Mouse (Mus musculus): ENCODE data around the gene P2rx5. TPM values are rescaled to one million over a fixed set of nuclear protein-coding genes. Genes with fewer than 3 reads are reported as not detected.

The P2rx5 gene
- total and polyA plus RNA-seq, 3 experiments = 0.21 to 0.83 (median 0.40) TPM

DNA sequence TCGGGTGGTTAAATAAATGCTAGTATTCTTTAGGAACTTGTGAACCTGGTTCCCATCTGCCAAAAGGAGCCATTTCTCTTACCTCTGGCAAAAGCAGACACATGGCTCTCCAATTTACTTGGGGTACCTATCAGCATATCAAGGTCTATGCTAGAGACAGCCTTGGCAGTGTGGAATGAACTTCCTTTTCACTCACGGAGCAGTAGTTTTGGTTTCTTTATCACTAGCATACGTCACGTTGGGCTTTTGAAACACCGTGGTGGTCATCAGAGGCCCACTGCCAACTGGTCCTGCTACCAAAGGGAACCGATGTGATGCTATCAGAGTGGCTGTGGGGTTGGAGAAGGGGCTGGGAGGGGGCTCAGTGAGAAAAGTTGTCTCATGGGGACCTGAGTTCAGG lies 27.2 kb upstream of the P2rx5 start:
- in situ Hi-C loops (cut with MboI; ENCODE audit: low pct_ligation_motif_present, low pct_unique_long_range_greater_than_20kb, low sequenced_read_pairs) = loop anchor here (10.0 to 25.0 kb wide), 2 partner anchors 152 to 1229 kb away; partner anchors contain the start of genes Olfr411 and Olfr412
- DNase-seq (ENCODE audit: extremely low read depth) = no peak
- TF ChIP-seq MXI1 (IDR thresholded peaks at IDR 0.05; ENCODE audit: low read depth, low read length) = no peak
- no peak for TF ChIP-seq ZC3H11A (IDR thresholded peaks at IDR 0.05; ENCODE audit: low read depth, low read length)
- no peak for TF ChIP-seq TCF12 (IDR thresholded peaks at IDR 0.05; ENCODE audit: low read depth, low read length)
- TF ChIP-seq POLR2AphosphoS2 (IDR thresholded peaks at IDR 0.05; ENCODE audit: low read depth, low read length) = no peak
- no peak for TF ChIP-seq NRF1 (IDR thresholded peaks at IDR 0.05; ENCODE audit: low read depth, low read length)
- TF ChIP-seq HCFC1 (IDR thresholded peaks at IDR 0.05; ENCODE audit: low read depth, low read length) = no peak
- TF ChIP-seq IRF4 (IDR thresholded peaks at IDR 0.05; ENCODE audit: low read depth, low read length) = no peak
- no peak for TF ChIP-seq USF2 (conservative IDR thresholded peaks at IDR 0.05; ENCODE audit: low read depth, low read length)
- no peak for TF ChIP-seq MYC (IDR thresholded peaks at IDR 0.05; ENCODE audit: low read depth, low read length)
- TF ChIP-seq NELFE (IDR thresholded peaks at IDR 0.05; ENCODE audit: low read depth, low read length) = no peak
- TF ChIP-seq GABPA (IDR thresholded peaks at IDR 0.05; ENCODE audit: insufficient replicate concordance, low read depth, low read length) = no peak
- no peak for TF ChIP-seq ZNF384 (IDR thresholded peaks at IDR 0.05; ENCODE audit: low read depth, low read length)
- no peak for TF ChIP-seq TBP (conservative IDR thresholded peaks at IDR 0.05; ENCODE audit: low read depth, low read length)
- TF ChIP-seq POLR2A (IDR thresholded peaks at IDR 0.05; ENCODE audit: low read depth, low read length) = no peak
- no peak for TF ChIP-seq MAX (IDR thresholded peaks at IDR 0.05; ENCODE audit: low read length)
- no peak for TF ChIP-seq ETS1 (conservative IDR thresholded peaks at IDR 0.05; ENCODE audit: low read depth, low read length)
- peaks cover 17 to 77% of the 10 kb centered on the region in 2 experiments for H3K4me1 ChIP-seq (ENCODE audit: control insufficient read depth in 1 of 2, insufficient read depth in 2 of 2)
- no peaks in the 10 kb centered on the region for H3K27me3 ChIP-seq (replicated peaks)
- H3K4me3 ChIP-seq (replicated peaks in 1 of 3; ENCODE audit: low read depth in 2 of 3, low read length in 2 of 3, poor library complexity in 1 of 3) = peak overlapping the region in 2 of 3 experiments; percentile 2 to 14
- peak overlapping the region; percentile 89 for H3K9ac ChIP-seq (ENCODE audit: insufficient read depth, low read depth)
- H3K36me3 ChIP-seq (replicated peaks in 1 of 2; ENCODE audit: control insufficient read depth in 1 of 2, insufficient read depth in 1 of 2, low read length in 1 of 2) = peaks cover 4 to 62% of the 10 kb centered on the region in 2 experiments
- H3K27ac ChIP-seq (ENCODE audit: insufficient read depth, low read depth) = no peak overlapping the region
- dilution Hi-C loops (cut with MboI; ENCODE audit: extremely low pct_ligation_motif_present, extremely low pct_unique_long_range_greater_than_20kb, low sequenced_read_pairs) = no loop called here
- H3K9me3 ChIP-seq (replicated peaks; ENCODE audit: low read length) = no peaks in the 10 kb centered on the region
- H3K4me2 ChIP-seq (ENCODE audit: insufficient read depth, low read depth, poor library complexity, severe bottlenecking) = peak overlapping the region; percentile 84
- H3K79me2 ChIP-seq (replicated peaks; ENCODE audit: control insufficient read depth, extremely low read depth, insufficient read depth, poor library complexity, severe bottlenecking) = peaks cover 59% of the 10 kb centered on the region

DNA sequence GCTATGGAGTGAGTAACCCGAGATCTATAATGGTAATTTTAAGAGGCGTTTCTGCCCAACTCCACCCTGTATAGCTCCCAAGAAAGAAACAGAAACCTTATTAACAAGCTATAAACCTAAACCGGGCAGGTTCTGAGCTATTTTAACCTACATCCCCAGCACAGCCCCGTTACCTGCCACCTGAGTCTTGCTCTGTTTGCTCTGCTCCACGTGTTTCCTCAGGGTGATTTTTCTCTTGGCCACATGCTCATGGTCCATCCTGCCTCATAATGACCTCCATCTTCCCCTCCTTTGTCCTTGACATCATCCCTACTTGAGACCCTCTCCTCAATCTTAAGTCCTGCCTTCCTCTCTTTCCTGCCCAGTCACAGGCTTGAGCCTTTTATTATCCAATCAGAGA lies 26.0 kb upstream of the P2rx5 start:
- no peak for DNase-seq (ENCODE audit: extremely low read depth)
- peak overlapping the region; percentile 84 for H3K4me2 ChIP-seq (ENCODE audit: insufficient read depth, low read depth, poor library complexity, severe bottlenecking)
- dilution Hi-C loops (cut with MboI; ENCODE audit: extremely low pct_ligation_motif_present, extremely low pct_unique_long_range_greater_than_20kb, low sequenced_read_pairs) (no loop called here), in situ Hi-C loops (cut with MboI; ENCODE audit: low pct_ligation_motif_present, low pct_unique_long_range_greater_than_20kb, low sequenced_read_pairs) (loop anchor here (10.0 to 25.0 kb wide), 2 partner anchors 151 to 1228 kb away; partner anchors contain the start of genes Olfr411 and Olfr412)
- no peaks in the 10 kb centered on the region for H3K27me3 ChIP-seq (replicated peaks)
- peaks cover 4 to 55% of the 10 kb centered on the region in 2 experiments for H3K36me3 ChIP-seq (replicated peaks in 1 of 2; ENCODE audit: control insufficient read depth in 1 of 2, insufficient read depth in 1 of 2, low read length in 1 of 2)
- peak overlapping the region; percentile 89 for H3K9ac ChIP-seq (ENCODE audit: insufficient read depth, low read depth)
- TF ChIP-seq MXI1 (IDR thresholded peaks at IDR 0.05; ENCODE audit: low read depth, low read length) (peak; percentile 81), SMC3 (IDR thresholded peaks at IDR 0.05; ENCODE audit: low read depth, low read length) (no peak), BHLHE40 (IDR thresholded peaks at IDR 0.05; ENCODE audit: low read depth, low read length) (no peak), MYC (IDR thresholded peaks at IDR 0.05; ENCODE audit: low read depth, low read length) (peak; percentile 72; the same call in 1 of the 2 replicates), CHD1 (IDR thresholded peaks at IDR 0.05; ENCODE audit: low read depth, low read length) (no peak; the same call in 1 of the 2 replicates), IRF4 (IDR thresholded peaks at IDR 0.05; ENCODE audit: low read depth, low read length) (no peak), POLR2AphosphoS2 (IDR thresholded peaks at IDR 0.05; ENCODE audit: low read depth, low read length) (no peak), ELF1 (IDR thresholded peaks at IDR 0.05; ENCODE audit: low read depth, low read length) (no peak), ETS1 (conservative IDR thresholded peaks at IDR 0.05; ENCODE audit: low read depth, low read length) (no peak), RAD21 (IDR thresholded peaks at IDR 0.05; ENCODE audit: low read depth, low read length) (no peak), NELFE (IDR thresholded peaks at IDR 0.05; ENCODE audit: low read depth, low read length) (no peak), MAX (IDR thresholded peaks at IDR 0.05; ENCODE audit: low read length) (peak; percentile 32), USF2 (conservative IDR thresholded peaks at IDR 0.05; ENCODE audit: low read depth, low read length) (no peak), GABPA (IDR thresholded peaks at IDR 0.05; ENCODE audit: insufficient replicate concordance, low read depth, low read length) (no peak), ZC3H11A (IDR thresholded peaks at IDR 0.05; ENCODE audit: low read depth, low read length) (no peak), TBP (conservative IDR thresholded peaks at IDR 0.05; ENCODE audit: low read depth, low read length) (no peak), HCFC1 (IDR thresholded peaks at IDR 0.05; ENCODE audit: low read depth, low read length) (no peak), PAX5 (IDR thresholded peaks at IDR 0.05; ENCODE audit: low read length) (no peak), POLR2A (IDR thresholded peaks at IDR 0.05; ENCODE audit: low read depth, low read length) (no peak), E2F4 (IDR thresholded peaks at IDR 0.05; ENCODE audit: insufficient replicate concordance, low read depth, low read length) (no peak)
- H3K79me2 ChIP-seq (replicated peaks; ENCODE audit: control insufficient read depth, extremely low read depth, insufficient read depth, poor library complexity, severe bottlenecking) = peaks cover 59% of the 10 kb centered on the region
- no peak overlapping the region for H3K27ac ChIP-seq (ENCODE audit: insufficient read depth, low read depth)
- no peaks in the 10 kb centered on the region for H3K9me3 ChIP-seq (replicated peaks; ENCODE audit: low read length)
- H3K4me1 ChIP-seq (ENCODE audit: control insufficient read depth in 1 of 2, insufficient read depth in 2 of 2) = peaks cover 12 to 71% of the 10 kb centered on the region in 2 experiments
- H3K4me3 ChIP-seq (replicated peaks in 1 of 3; ENCODE audit: low read depth in 2 of 3, low read length in 2 of 3, poor library complexity in 1 of 3) = peak overlapping the region; percentile 52 to 97 (median 93)

All from CH12.LX (cell line).